Mouse (Mus musculus): ENCODE data around the gene Ttll3. TPM values are rescaled to one million over a fixed set of nuclear protein-coding genes. Genes with fewer than 3 reads are reported as not detected.

The Ttll3 gene
- polyA plus RNA-seq, 1 experiment, result 1.6 TPM

- TF ChIP-seq MAX (IDR thresholded peaks at IDR 0.05), result no peak
- TF ChIP-seq MYOD1 (IDR thresholded peaks at IDR 0.05; ENCODE audit: control insufficient read depth, insufficient read length, low read depth), result no peak
- TF ChIP-seq MYOG (IDR thresholded peaks at IDR 0.05; ENCODE audit: control insufficient read depth, extremely low read depth, insufficient read length), result no peak
- no peaks in the 10 kb centered on the region for H3K79me3 ChIP-seq (ENCODE audit: low read depth)
- H3K79me2 ChIP-seq (ENCODE audit: control insufficient read depth, insufficient read depth), result no peaks in the 10 kb centered on the region
- no peak overlapping the region for H3K4me3 ChIP-seq (ENCODE audit: insufficient read depth, poor library complexity, severe bottlenecking)
- H3ac ChIP-seq (ENCODE audit: control insufficient read depth, insufficient read length, low read depth), result no peak overlapping the region
- no peaks in the 10 kb centered on the region for H3K36me3 ChIP-seq (ENCODE audit: control insufficient read depth, insufficient read depth)
- no peaks in the 10 kb centered on the region for H3K27me3 ChIP-seq (ENCODE audit: control insufficient read depth, insufficient read depth, insufficient read length)
Observed at GRCm38 (mm10) chr6:113361476-113361875, 27.6 kb upstream of the Ttll3 start.

- peak; percentile 46 for TF ChIP-seq MYOD1 (IDR thresholded peaks at IDR 0.05; ENCODE audit: control insufficient read depth, insufficient read length, low read depth)
- no peak for TF ChIP-seq FOSL1 (IDR thresholded peaks at IDR 0.05; ENCODE audit: insufficient read depth, low read length, poor library complexity, severe bottlenecking)
- no peak for TF ChIP-seq CTCF (IDR thresholded peaks at IDR 0.05; ENCODE audit: control insufficient read depth, insufficient read depth, insufficient read length)
- TF ChIP-seq MYOG (IDR thresholded peaks at IDR 0.05; ENCODE audit: control insufficient read depth, extremely low read depth, insufficient read length), result no peak
- no peak for TF ChIP-seq MAX (IDR thresholded peaks at IDR 0.05)
- Histone ChIP-seq H3ac (ENCODE audit: control insufficient read depth, insufficient read length, low read depth) (no peak overlapping the region), H3K27me3 (ENCODE audit: control insufficient read depth, insufficient read depth, insufficient read length) (no peaks in the 10 kb centered on the region), H3K79me2 (ENCODE audit: control insufficient read depth, insufficient read depth) (no peaks in the 10 kb centered on the region), H3K36me3 (ENCODE audit: control insufficient read depth, insufficient read depth) (no peaks in the 10 kb centered on the region), H3K79me3 (ENCODE audit: low read depth) (no peaks in the 10 kb centered on the region), H3K4me3 (ENCODE audit: insufficient read depth, poor library complexity, severe bottlenecking) (no peak overlapping the region)
Observed at GRCm38 (mm10) chr6:113362241-113362640, 26.8 kb upstream of the Ttll3 start.

- Histone ChIP-seq H3K36me3 (ENCODE audit: control insufficient read depth, insufficient read depth) (no peaks in the 10 kb centered on the region), H3K79me2 (ENCODE audit: control insufficient read depth, insufficient read depth) (no peaks in the 10 kb centered on the region)
- TF ChIP-seq USF1 (IDR thresholded peaks at IDR 0.05; ENCODE audit: low read depth) (no peak), MYOG (IDR thresholded peaks at IDR 0.05; ENCODE audit: control insufficient read depth, extremely low read depth, insufficient read length) (no peak), FOSL1 (IDR thresholded peaks at IDR 0.05; ENCODE audit: insufficient read depth, low read length, poor library complexity, severe bottlenecking) (no peak), CEBPB (IDR thresholded peaks at IDR 0.05; ENCODE audit: low read depth) (no peak), CTCF (IDR thresholded peaks at IDR 0.05; ENCODE audit: control insufficient read depth, insufficient read depth, insufficient read length) (no peak), MYOD1 (IDR thresholded peaks at IDR 0.05; ENCODE audit: control insufficient read depth, insufficient read length, low read depth) (no peak), MAX (IDR thresholded peaks at IDR 0.05) (no peak)
Observed at GRCm38 (mm10) chr6:113364518-113365135, 24.4 kb upstream of the Ttll3 start.

DNA sequence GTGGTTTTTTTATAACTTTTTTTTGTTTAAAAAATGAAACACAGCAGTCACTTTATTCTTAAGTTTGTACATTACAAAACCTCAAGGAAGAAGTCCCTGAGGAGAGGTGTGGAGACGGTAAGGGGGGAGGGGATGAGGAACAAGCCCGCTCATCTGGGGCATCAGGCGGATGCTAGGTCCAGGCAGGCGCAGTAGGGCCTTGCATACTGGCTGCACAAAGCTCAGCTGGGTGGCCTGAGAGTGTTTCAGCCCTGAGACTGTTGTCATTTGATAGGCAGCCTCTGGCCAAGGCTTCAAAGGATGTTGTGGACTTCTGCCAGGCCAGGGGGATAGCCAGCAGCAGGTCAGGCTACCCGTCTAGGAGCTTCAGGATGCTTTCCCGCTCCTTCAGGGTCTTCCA, 22.4 kb upstream of the Ttll3 start:
- peaks cover 10% of the 10 kb centered on the region for H3K36me3 ChIP-seq (ENCODE audit: control insufficient read depth, insufficient read depth)
- no peak for TF ChIP-seq USF1 (IDR thresholded peaks at IDR 0.05; ENCODE audit: low read depth)
- TF ChIP-seq MAX (IDR thresholded peaks at IDR 0.05), result no peak
- TF ChIP-seq MYOD1 (IDR thresholded peaks at IDR 0.05; ENCODE audit: control insufficient read depth, insufficient read length, low read depth), result no peak

More at GRCm38 (mm10) chr6:113364518-113365135, 24.4 kb upstream of the Ttll3 start:
- no peak overlapping the region for H3K4me3 ChIP-seq (ENCODE audit: insufficient read depth, poor library complexity, severe bottlenecking)
- no peaks in the 10 kb centered on the region for H3K27me3 ChIP-seq (ENCODE audit: control insufficient read depth, insufficient read depth, insufficient read length)
- H3K79me3 ChIP-seq (ENCODE audit: low read depth), result no peaks in the 10 kb centered on the region
- H3ac ChIP-seq (ENCODE audit: control insufficient read depth, insufficient read length, low read depth), result no peak overlapping the region

GRCm38 (mm10) chr6:113367574-113367973, 21.5 kb upstream of the Ttll3 start:
- H3K79me2 ChIP-seq (ENCODE audit: control insufficient read depth, insufficient read depth), result no peaks in the 10 kb centered on the region
- peaks cover 15% of the 10 kb centered on the region for H3K36me3 ChIP-seq (ENCODE audit: control insufficient read depth, insufficient read depth)
- no peaks in the 10 kb centered on the region for H3K79me3 ChIP-seq (ENCODE audit: low read depth)
- TF ChIP-seq FOSL1 (IDR thresholded peaks at IDR 0.05; ENCODE audit: insufficient read depth, low read length, poor library complexity, severe bottlenecking) (no peak), CTCF (IDR thresholded peaks at IDR 0.05; ENCODE audit: control insufficient read depth, insufficient read depth, insufficient read length) (no peak), USF1 (IDR thresholded peaks at IDR 0.05; ENCODE audit: low read depth) (no peak), MYOD1 (IDR thresholded peaks at IDR 0.05; ENCODE audit: control insufficient read depth, insufficient read length, low read depth) (no peak), MYOG (IDR thresholded peaks at IDR 0.05; ENCODE audit: control insufficient read depth, extremely low read depth, insufficient read length) (no peak), CEBPB (IDR thresholded peaks at IDR 0.05; ENCODE audit: low read depth) (no peak), MAX (IDR thresholded peaks at IDR 0.05) (no peak)
- H3K27me3 ChIP-seq (ENCODE audit: control insufficient read depth, insufficient read depth, insufficient read length), result no peaks in the 10 kb centered on the region
- H3K4me3 ChIP-seq (ENCODE audit: insufficient read depth, poor library complexity, severe bottlenecking), result no peak overlapping the region
- H3ac ChIP-seq (ENCODE audit: control insufficient read depth, insufficient read length, low read depth), result no peak overlapping the region

More for the DNA sequence above, 22.4 kb upstream of the Ttll3 start:
- H3ac ChIP-seq (ENCODE audit: control insufficient read depth, insufficient read length, low read depth), result no peak overlapping the region
- H3K79me2 ChIP-seq (ENCODE audit: control insufficient read depth, insufficient read depth), result no peaks in the 10 kb centered on the region
- no peaks in the 10 kb centered on the region for H3K27me3 ChIP-seq (ENCODE audit: control insufficient read depth, insufficient read depth, insufficient read length)
- H3K4me3 ChIP-seq (ENCODE audit: insufficient read depth, poor library complexity, severe bottlenecking), result no peak overlapping the region
- no peaks in the 10 kb centered on the region for H3K79me3 ChIP-seq (ENCODE audit: low read depth)

DNA sequence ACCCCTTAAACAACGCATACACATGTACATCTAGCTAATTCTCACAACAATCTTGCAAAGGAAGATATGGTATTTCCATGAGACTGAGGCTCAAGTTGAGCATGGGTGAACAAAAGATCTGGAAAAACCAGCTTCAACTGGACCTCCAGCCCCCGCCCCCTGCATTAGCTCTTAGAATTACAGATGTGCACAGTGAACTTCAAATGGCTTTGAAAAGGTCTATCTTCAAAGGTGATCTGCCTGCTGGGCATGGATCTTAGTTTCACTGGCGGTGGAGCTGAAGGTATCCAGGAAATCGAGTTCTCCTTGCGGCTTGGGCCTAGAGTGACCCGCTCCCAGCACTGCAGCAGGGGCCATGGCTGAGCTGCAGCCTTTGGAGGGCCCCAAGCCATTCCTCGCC, 20.9 kb upstream of the Ttll3 start:
- Histone ChIP-seq H3ac (ENCODE audit: control insufficient read depth, insufficient read length, low read depth) (no peak overlapping the region), H3K36me3 (ENCODE audit: control insufficient read depth, insufficient read depth) (peaks cover 15% of the 10 kb centered on the region), H3K4me3 (ENCODE audit: insufficient read depth, poor library complexity, severe bottlenecking) (no peak overlapping the region), H3K79me2 (ENCODE audit: control insufficient read depth, insufficient read depth) (no peaks in the 10 kb centered on the region), H3K79me3 (ENCODE audit: low read depth) (no peaks in the 10 kb centered on the region), H3K27me3 (ENCODE audit: control insufficient read depth, insufficient read depth, insufficient read length) (no peaks in the 10 kb centered on the region)
- TF ChIP-seq FOSL1 (IDR thresholded peaks at IDR 0.05; ENCODE audit: insufficient read depth, low read length, poor library complexity, severe bottlenecking) (no peak), MYOG (IDR thresholded peaks at IDR 0.05; ENCODE audit: control insufficient read depth, extremely low read depth, insufficient read length) (no peak), CEBPB (IDR thresholded peaks at IDR 0.05; ENCODE audit: low read depth) (no peak), USF1 (IDR thresholded peaks at IDR 0.05; ENCODE audit: low read depth) (no peak), MYOD1 (IDR thresholded peaks at IDR 0.05; ENCODE audit: control insufficient read depth, insufficient read length, low read depth) (no peak), MAX (IDR thresholded peaks at IDR 0.05) (no peak)

Data from C2C12 (cell line).